Mouse (Mus musculus) embryonic fibroblast, embryonic 13.5 days (primary cell): Measurements from ENCODE around the gene Fcho1. TPM values are rescaled to one million over a fixed set of nuclear protein-coding genes. Genes with fewer than 3 reads are reported as not detected.
A peak's percentile ranks its signal among the peaks of the same experiment; 100 is the strongest.

Source experiments
- H3K27ac ChIP-seq: 2 replicates; pipeline ENCODE4 v1.5.1; 2012; ENCODE audit warnings: low read length, control low read depth, inconsistent platforms; ENCODE audit not compliant: insufficient read depth
- H3K4me1 ChIP-seq: 2 replicates; pipeline ENCODE4 v1.6.1; 2011; ENCODE audit warnings: low read length; ENCODE audit not compliant: control insufficient read depth, insufficient read depth
- H3K4me3 ChIP-seq: 2 replicates; pipeline ENCODE4 v1.5.1; 2011; ENCODE audit warnings: mild to moderate bottlenecking, control low read depth, low read length; ENCODE audit not compliant: insufficient read depth
- CTCF ChIP-seq: IDR thresholded peaks from 2 replicates; pipeline ENCODE4 v1.5.1; 2011; ENCODE audit warnings: mild to moderate bottlenecking, control low read depth, low read length, moderate library complexity, borderline replicate concordance; ENCODE audit not compliant: insufficient read depth
- POLR2A ChIP-seq: IDR thresholded peaks from 2 replicates; pipeline ENCODE4 v1.6.1; 2011; ENCODE audit warnings: low read depth, mild to moderate bottlenecking, control low read depth, low read length, moderate library complexity
- polyA plus RNA-seq: library from polyadenylated mRNA; stranded (reverse); fragments of >200 nt; gene quantifications from 2 replicates; pipeline ENCODE4 v1.2.4, GENCODE M21; 2011; ENCODE audit warnings: low read depth; ENCODE audit not compliant: missing spikeins, insufficient read length

Fcho1 gene
- polyA plus RNA-seq, 1 experiment, result not detected

- H3K4me1 ChIP-seq, result peaks cover 9% of the 10 kb centered on the region; the same call in 1 of the 2 replicates
- no peak overlapping the region for H3K27ac ChIP-seq
- no peak overlapping the region for H3K4me3 ChIP-seq
- no peak for TF ChIP-seq CTCF
- TF ChIP-seq POLR2A, result no peak
Observed at GRCm38 (mm10) chr8:71665331-71666130, 60.0 kb downstream of the Fcho1 start.

GRCm38 (mm10) chr8:71660325-71661120 is 65.0 kb downstream of the Fcho1 start:
- Histone ChIP-seq H3K27ac (no peak overlapping the region), H3K4me3 (no peak overlapping the region), H3K4me1 (no peaks in the 10 kb centered on the region; the same call in 1 of the 2 replicates)
- TF ChIP-seq CTCF (peak; percentile 96), POLR2A (no peak)

GRCm38 (mm10) chr8:71659751-71660150 is 65.8 kb downstream of the Fcho1 start:
- TF ChIP-seq POLR2A, result no peak
- TF ChIP-seq CTCF, result no peak
- no peaks in the 10 kb centered on the region; the same call in 1 of the 2 replicates for H3K4me1 ChIP-seq
- H3K4me3 ChIP-seq, result no peak overlapping the region
- H3K27ac ChIP-seq, result no peak overlapping the region

- Histone ChIP-seq H3K4me3 (no peak overlapping the region), H3K27ac (no peak overlapping the region), H3K4me1 (no peaks in the 10 kb centered on the region; the same call in 1 of the 2 replicates)
- TF ChIP-seq CTCF (no peak), POLR2A (no peak)
Observed at GRCm38 (mm10) chr8:71658515-71659049, 66.9 kb downstream of the Fcho1 start.

Other genes with a start within 250 kb of the Fcho1 start
- gene Ano8, start 239.8 kb downstream of the Fcho1 start, polyA plus RNA-seq, result 15.4 and 15.6 TPM in 2 replicates
- 10.5 and 12.5 TPM in 2 replicates for gene Gtpbp3, start 237.6 kb downstream of the Fcho1 start, polyA plus RNA-seq
- gene Plvap, start 214.0 kb downstream of the Fcho1 start, polyA plus RNA-seq, result 0.33 and 0.44 TPM in 2 replicates
- gene Ccdc194, start 200.0 kb downstream of the Fcho1 start, polyA plus RNA-seq, result not detected in 2 replicates
- gene Bst2, start 188.3 kb downstream of the Fcho1 start, polyA plus RNA-seq, result 102 and 107 TPM in 2 replicates
- 38.3 and 39.4 TPM in 2 replicates for gene Mvb12a, start 182.8 kb downstream of the Fcho1 start, polyA plus RNA-seq
- gene Tmem221, start 166.8 kb downstream of the Fcho1 start, polyA plus RNA-seq, result 0.32 TPM in 1 of 2 replicates, not detected in the other
- gene Nxnl1, start 159.1 kb downstream of the Fcho1 start, polyA plus RNA-seq, result not detected in 2 replicates
- gene Slc27a1, start 156.8 kb downstream of the Fcho1 start, polyA plus RNA-seq, result 13.7 and 17.7 TPM in 2 replicates
- gene Pgls, start 133.5 kb downstream of the Fcho1 start, polyA plus RNA-seq, result 86.0 and 99.4 TPM in 2 replicates
- 1.8 and 3.0 TPM in 2 replicates for gene Fam129c, start 128.1 kb downstream of the Fcho1 start, polyA plus RNA-seq
- gene Colgalt1, start 114.7 kb downstream of the Fcho1 start, polyA plus RNA-seq, result 147 and 163 TPM in 2 replicates
- gene Unc13a, start 54.0 kb downstream of the Fcho1 start, polyA plus RNA-seq, result 1.9 and 2.6 TPM in 2 replicates
- 5.0 and 6.1 TPM in 2 replicates for gene Jak3, start 49.4 kb downstream of the Fcho1 start, polyA plus RNA-seq
- gene Insl3, start 36.5 kb downstream of the Fcho1 start, polyA plus RNA-seq, result 1.4 TPM in 1 of 2 replicates, not detected in the other
- gene B3gnt3, start 23.9 kb downstream of the Fcho1 start, polyA plus RNA-seq, result 0.67 and 1.1 TPM in 2 replicates
- 6.3 and 7.0 TPM in 2 replicates for gene Zfp709, start 156.3 kb upstream of the Fcho1 start, polyA plus RNA-seq
- 2.8 and 5.0 TPM in 2 replicates for gene Zfp882, start 182.9 kb upstream of the Fcho1 start, polyA plus RNA-seq
- gene Zfp617, start 182.9 kb upstream of the Fcho1 start, polyA plus RNA-seq, result 25.2 and 26.4 TPM in 2 replicates
- gene Zfp961, start 225.3 kb upstream of the Fcho1 start, polyA plus RNA-seq, result 11.1 and 12.5 TPM in 2 replicates